Comparison of ENCODE assay signal across 15 mouse cellular contexts in genomic region chr16:90125318-90126314, GRCm38 (mm10). TPM values are rescaled to one million over a fixed set of nuclear protein-coding genes. Genes with fewer than 3 reads are reported as not detected.
DNase-seq lines count a peak whose midpoint lies in the region; ATAC-seq and TF ChIP-seq lines count a peak whose summit lies in the region.
"Had no signal": no experiment of that assay in that cellular context is flagged by ENCODE, and none has a peak within 500 bp of the region (broad histone marks: within the 10 kb centered on the region; RNA-seq: fewer than 3 reads in every experiment).

No protein-coding gene starts in this region.

- peaks cover 36% of the 10 kb centered on the region for H3K4me1 ChIP-seq in hindbrain, embryonic 10.5 days (replicated peaks)
- no peaks in the 10 kb centered on the region; the same call in 1 of the 2 replicates for H3K4me1 ChIP-seq in hindbrain, embryonic 16.5 days (ENCODE audit: control insufficient read depth, insufficient read depth, low read depth, low read length)
- peaks cover 45% of the 10 kb centered on the region for H3K4me1 ChIP-seq in limb, embryonic 11.5 days (ENCODE audit: control insufficient read depth, insufficient read depth, low read length)
- H3K4me1 ChIP-seq in stomach, postnatal 0 days (replicated peaks; ENCODE audit: control insufficient read depth, insufficient read depth) = 0 out of 2 replicates have a peak, but pooled peaks cover 2% of the 10 kb centered on the region
- H3K4me1 ChIP-seq in neural tube, embryonic 15.5 days = peaks cover 7% of the 10 kb centered on the region

- H3K27me3 ChIP-seq in hindbrain, embryonic 10.5 days (ENCODE audit: insufficient read depth, poor library complexity, severe bottlenecking) = no peaks in the 10 kb centered on the region
- H3K27me3 ChIP-seq in hindbrain, embryonic 16.5 days (replicated peaks; ENCODE audit: control insufficient read depth, insufficient read depth, low read length) = no peaks in the 10 kb centered on the region
- no peaks in the 10 kb centered on the region for H3K27me3 ChIP-seq in limb, embryonic 11.5 days (ENCODE audit: control insufficient read depth, insufficient read depth, low read length)
- no peaks in the 10 kb centered on the region for H3K27me3 ChIP-seq in stomach, postnatal 0 days (ENCODE audit: control insufficient read depth, insufficient read depth, low read length)
- no peaks in the 10 kb centered on the region for H3K27me3 ChIP-seq in neural tube, embryonic 15.5 days (replicated peaks)
- H3K27me3 ChIP-seq: heart, embryonic 15.5 days; hindbrain, embryonic 15.5 days had no signal

- peaks cover 3% of the 10 kb centered on the region for H3K9me3 ChIP-seq in hindbrain, embryonic 10.5 days
- H3K9me3 ChIP-seq in hindbrain, embryonic 16.5 days (ENCODE audit: control insufficient read depth, low read length) = no peaks in the 10 kb centered on the region
- no peaks in the 10 kb centered on the region for H3K9me3 ChIP-seq in limb, embryonic 11.5 days (ENCODE audit: control insufficient read depth, low read length)
- H3K9me3 ChIP-seq in stomach, postnatal 0 days (ENCODE audit: control insufficient read depth, low read length) = no peaks in the 10 kb centered on the region
- no peaks in the 10 kb centered on the region for H3K9me3 ChIP-seq in neural tube, embryonic 15.5 days (replicated peaks)
- H3K9me3 ChIP-seq: heart, embryonic 15.5 days; hindbrain, embryonic 15.5 days had no signal

- peaks cover 9% of the 10 kb centered on the region for H3K36me3 ChIP-seq in hindbrain, embryonic 10.5 days
- no peaks in the 10 kb centered on the region for H3K36me3 ChIP-seq in hindbrain, embryonic 16.5 days (ENCODE audit: control insufficient read depth, insufficient read depth, low read length)
- no peaks in the 10 kb centered on the region for H3K36me3 ChIP-seq in limb, embryonic 11.5 days (ENCODE audit: control insufficient read depth, insufficient read depth, low read length)
- H3K36me3 ChIP-seq in stomach, postnatal 0 days (ENCODE audit: control insufficient read depth, insufficient read depth, low read length) = no peaks in the 10 kb centered on the region
- H3K36me3 ChIP-seq in neural tube, embryonic 15.5 days = no peaks in the 10 kb centered on the region
- H3K36me3 ChIP-seq: heart, embryonic 15.5 days; hindbrain, embryonic 15.5 days had no signal

- H3K27ac ChIP-seq in hindbrain, embryonic 10.5 days = peak overlapping the region; percentile 53
- H3K27ac ChIP-seq in hindbrain, embryonic 16.5 days (ENCODE audit: low read depth, low read length) = no peak overlapping the region
- H3K27ac ChIP-seq in limb, embryonic 11.5 days (replicated peaks; ENCODE audit: low read depth, low read length) = peak overlapping the region; percentile 45; the same call in 1 of the 2 replicates
- peak overlapping the region; percentile 24; the same call in 1 of the 2 replicates for H3K27ac ChIP-seq in stomach, postnatal 0 days (replicated peaks)
- no peak overlapping the region for H3K27ac ChIP-seq in neural tube, embryonic 15.5 days (replicated peaks)
- H3K27ac ChIP-seq: heart, embryonic 15.5 days; hindbrain, embryonic 15.5 days had no signal

- no peak for DNase-seq in hindbrain, embryonic 10.5 days (ENCODE audit: low spot score)
- peak; percentile 49 for DNase-seq in testis, postnatal 14 days (ENCODE audit: low spot score)
- no peak for DNase-seq in testis, postnatal 10 days (ENCODE audit: low spot score)
- DNase-seq in limb, embryonic 11.5 days (ENCODE audit: low spot score) = no peak
- no peak for DNase-seq in stomach, postnatal 0 days (ENCODE audit: low spot score)
- no peak for DNase-seq in spleen, adult 12 weeks (ENCODE audit: low spot score)
- DNase-seq: adrenal gland, adult 8-10 months; gastrocnemius, postnatal 10 days; spleen, adult 18-20 months; thymus, postnatal 14 days had no signal

- H3K4me2 ChIP-seq in hindbrain, embryonic 16.5 days (ENCODE audit: low read length) = no peak overlapping the region
- H3K4me2 ChIP-seq in limb, embryonic 11.5 days (ENCODE audit: low read depth, severe bottlenecking) = no peak overlapping the region
- H3K4me2 ChIP-seq in stomach, postnatal 0 days (replicated peaks; ENCODE audit: low read depth) = no peak overlapping the region
- no peak overlapping the region for H3K4me2 ChIP-seq in neural tube, embryonic 15.5 days
- H3K4me2 ChIP-seq: heart, embryonic 15.5 days; hindbrain, embryonic 15.5 days had no signal

- H3K4me3 ChIP-seq in hindbrain, embryonic 10.5 days = no peak overlapping the region
- no peak overlapping the region for H3K4me3 ChIP-seq in hindbrain, embryonic 16.5 days (ENCODE audit: low read length)
- no peak overlapping the region for H3K4me3 ChIP-seq in limb, embryonic 11.5 days (ENCODE audit: low read depth, low read length)
- H3K4me3 ChIP-seq in stomach, postnatal 0 days (ENCODE audit: low read depth, low read length) = no peak overlapping the region
- H3K4me3 ChIP-seq in neural tube, embryonic 15.5 days (replicated peaks) = no peak overlapping the region
- H3K4me3 ChIP-seq: heart, embryonic 15.5 days; hindbrain, embryonic 15.5 days; myocyte had no signal

- ATAC-seq in hindbrain, embryonic 16.5 days = no peak
- no peak for ATAC-seq in limb, embryonic 11.5 days (ENCODE audit: insufficient number of reproducible peaks, low FRiP score, low TSS enrichment, low read depth)
- no peak; the same call in 1 of the 2 replicates for ATAC-seq in stomach, postnatal 0 days (ENCODE audit: low FRiP score, low TSS enrichment)
- no peak for ATAC-seq in neural tube, embryonic 15.5 days (ENCODE audit: low FRiP score)

- TF ChIP-seq EP300 in stomach, postnatal 0 days (optimal IDR thresholded peaks at IDR 0.05) = no peak

- TF ChIP-seq CTCF in stomach, postnatal 0 days (IDR thresholded peaks at IDR 0.05; ENCODE audit: low read depth) = 0 out of 2 replicates have a peak, but pooled peaks have one; percentile 24

- 75% methylated on average over 21 of the region's 21 CpGs for WGBS in hindbrain, embryonic 10.5 days
- WGBS in hindbrain, embryonic 16.5 days = 74% methylated on average over 21 of the region's 21 CpGs
- WGBS in limb, embryonic 11.5 days = 66% methylated on average over 21 of the region's 21 CpGs
- 45% methylated on average over 21 of the region's 21 CpGs for WGBS in stomach, postnatal 0 days
- 84% methylated on average over 21 of the region's 21 CpGs for WGBS in neural tube, embryonic 15.5 days

- H3K9ac ChIP-seq in hindbrain, embryonic 16.5 days (ENCODE audit: low read depth, low read length) = no peak overlapping the region
- H3K9ac ChIP-seq in limb, embryonic 11.5 days (ENCODE audit: low read length) = 0 out of 2 replicates have a peak overlapping the region, but pooled peaks have one; percentile 8
- no peak overlapping the region for H3K9ac ChIP-seq in stomach, postnatal 0 days (ENCODE audit: low read length)
- H3K9ac ChIP-seq in neural tube, embryonic 15.5 days (replicated peaks) = no peak overlapping the region
- H3K9ac ChIP-seq: heart, embryonic 15.5 days; hindbrain, embryonic 15.5 days had no signal

RNA-seq across cellular contexts. Expression of gene Tiam1, which starts 18.0 kb away (rescaled TPM):
- 19.4 and 19.7 TPM in 2 replicates for polyA plus RNA-seq in hindbrain, embryonic 10.5 days (2016; fragmentation: Nextera tagmentation; extraction: Ambion mirVana)
- 16.6 and 21.1 TPM in 2 replicates for polyA plus RNA-seq in hindbrain, embryonic 16.5 days (2015; fragmentation: Nextera tagmentation; extraction: Ambion mirVana)
- polyA plus RNA-seq in limb, embryonic 11.5 days (2014; fragmentation: Nextera tagmentation; extraction: Ambion mirVana) = 53.3 and 55.9 TPM in 2 replicates
- polyA plus RNA-seq in stomach, postnatal 0 days (2015; fragmentation: Nextera tagmentation; extraction: Ambion mirVana) = 18.4 and 18.8 TPM in 2 replicates
- polyA plus RNA-seq in neural tube, embryonic 15.5 days (2015; fragmentation: Nextera tagmentation; extraction: Ambion mirVana) = 15.0 and 23.6 TPM in 2 replicates

Comparison
In these comparisons a context has a peak if more than half of its experiments do, and no peak if none do; other contexts are left out.
1. H3K27ac ChIP-seq: peak in hindbrain, embryonic 10.5 days (single experiment), limb, embryonic 11.5 days (single experiment) and stomach, postnatal 0 days (single experiment); none in hindbrain, embryonic 16.5 days (single experiment) and neural tube, embryonic 15.5 days (single experiment).